Mouse (Mus musculus) ES-Bruce4 (cell line): Measurements from ENCODE around the gene Gm13697.

ENCODE experiments used
- CTCF ChIP-seq: IDR thresholded peaks from one replicate; pipeline ENCODE4 v1.8.1; 2011; ENCODE audit warnings: low read depth, low read length
- POLR2A ChIP-seq: IDR thresholded peaks from one replicate; pipeline ENCODE4 v1.8.1; 2011; ENCODE audit warnings: low read length; ENCODE audit not compliant: insufficient read depth

DNA sequence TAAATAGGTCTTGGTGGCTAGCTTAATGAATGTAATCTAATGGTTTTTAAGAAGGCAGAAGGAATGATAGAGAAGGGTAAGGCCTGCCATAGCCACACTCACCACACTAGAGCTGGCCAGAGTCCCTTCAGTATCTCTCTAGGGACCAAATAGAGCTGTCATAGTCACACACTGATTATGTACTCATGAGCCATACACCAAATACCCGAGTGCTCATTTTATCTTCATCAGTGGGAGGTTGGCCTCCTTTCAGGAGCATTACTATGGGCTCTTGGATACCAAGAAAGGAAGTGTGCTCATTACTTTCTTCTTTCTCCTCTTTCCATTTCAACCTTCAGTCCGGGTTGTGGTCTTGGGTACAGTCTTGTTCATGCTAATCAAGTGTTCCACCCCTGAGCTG lies 37.4 kb downstream of the Gm13697 start:
- TF ChIP-seq CTCF (no peak), POLR2A (no peak)
